Mouse (Mus musculus) midbrain, embryonic 15.5 days (tissue): ENCODE data around the gene Fam71f2. TPM values are rescaled to one million over a fixed set of nuclear protein-coding genes. Genes with fewer than 3 reads are reported as not detected.

ENCODE experiments used
- ATAC-seq: fragments of 200-750 bp; cut with Nextera tagmentation; replicated peaks from 2 replicates; pipeline ENCODE4 v1.8.0; 2017; ENCODE audit warnings: moderate TSS enrichment
- H3K27ac ChIP-seq: fragments of 300-500 bp; sonication (generic); 2 replicates; pipeline ENCODE4 v1.5.1; 2015; ENCODE audit warnings: mild to moderate bottlenecking, inconsistent platforms
- H3K27me3 ChIP-seq: fragments of 300-500 bp; sonication (generic); replicated peaks from 2 replicates; pipeline ENCODE4 v1.6.1; 2015; ENCODE audit warnings: inconsistent platforms
- H3K36me3 ChIP-seq: fragments of 300-500 bp; sonication (generic); replicated peaks from 2 replicates; pipeline ENCODE4 v1.6.1; 2015; ENCODE audit warnings: inconsistent platforms
- H3K4me1 ChIP-seq: fragments of 300-500 bp; sonication (generic); 2 replicates; pipeline ENCODE4 v1.6.1; 2015; ENCODE audit warnings: inconsistent platforms
- H3K4me2 ChIP-seq: fragments of 300-500 bp; sonication (generic); 2 replicates; pipeline ENCODE4 v1.6.1; 2015; ENCODE audit warnings: inconsistent platforms, mild to moderate bottlenecking, moderate library complexity
- H3K4me3 ChIP-seq: fragments of 300-500 bp; sonication (generic); 2 replicates; pipeline ENCODE4 v1.5.1; 2015; ENCODE audit warnings: mild to moderate bottlenecking, inconsistent platforms
- H3K9ac ChIP-seq: fragments of 300-500 bp; sonication (generic); 2 replicates; pipeline ENCODE4 v1.6.1; 2015; ENCODE audit warnings: mild to moderate bottlenecking, inconsistent platforms
- H3K9me3 ChIP-seq: fragments of 300-500 bp; sonication (generic); 2 replicates; pipeline ENCODE4 v1.6.1; 2016; ENCODE audit warnings: inconsistent platforms
- WGBS: fragments of 180-500 bp; shearing (Covaris S2); methylation state at CpG from one replicate; pipeline ENCODE4 v1.1.7; 2015; ENCODE audit warnings: mixed read lengths; 5-methylcytosine and 5-hydroxymethylcytosine counted together
- polyA plus RNA-seq: library from polyadenylated mRNA; unstranded; fragments of >200 nt; fragmentation: Nextera tagmentation; extraction: Ambion mirVana; gene quantifications from 2 replicates; pipeline ENCODE4 v1.2.1, GENCODE M21; 2015

Fam71f2 gene
- polyA plus RNA-seq, 1 experiment from 2014 or later: 0.40 TPM

DNA sequence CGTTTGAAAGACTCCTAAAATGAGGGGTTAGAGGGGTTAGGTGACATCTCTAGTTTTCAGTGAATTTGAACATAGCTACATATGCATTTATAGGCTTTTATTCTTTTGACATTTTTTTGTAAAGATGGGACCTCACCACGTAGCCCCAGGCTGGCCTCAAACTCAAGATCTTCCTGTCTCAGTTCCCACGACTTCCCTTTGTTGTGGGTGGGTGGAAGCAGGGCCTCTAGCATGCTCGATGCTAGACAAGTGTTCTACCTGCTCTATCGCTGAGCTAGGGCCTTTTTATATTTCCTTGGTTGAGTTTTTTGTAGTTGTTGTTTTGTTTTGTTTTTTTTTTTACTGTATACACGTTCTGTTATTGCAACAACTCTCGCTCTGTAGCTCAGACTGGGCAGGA is 7.5 kb downstream of the Fam71f2 start:
- 76% methylated on average over 7 of the region's 7 CpGs for WGBS

DNA sequence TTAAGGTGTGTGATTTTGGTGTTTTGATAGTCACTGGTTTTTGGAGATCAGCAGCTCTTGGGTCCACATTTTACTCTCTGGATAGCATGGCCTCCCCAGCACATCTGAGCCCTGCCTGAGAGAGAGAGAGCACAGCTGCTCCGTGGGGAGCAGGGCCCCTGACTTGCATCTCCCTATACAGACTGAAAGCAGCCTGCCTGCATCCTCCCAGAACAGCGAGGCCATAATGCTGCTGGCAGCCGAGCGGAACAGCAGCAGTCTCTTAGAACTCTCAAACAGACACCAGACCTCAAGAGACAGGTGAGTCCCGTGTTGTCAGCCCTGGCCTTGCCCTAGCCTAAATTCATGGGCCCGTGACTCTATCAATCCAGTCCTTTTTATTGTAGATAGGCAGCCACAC is 8.1 kb downstream of the Fam71f2 start:
- H3K4me3 ChIP-seq: no peak overlapping the region
- ATAC-seq: no peak
- H3K27ac ChIP-seq: no peak overlapping the region
- no peak overlapping the region for H3K4me2 ChIP-seq
- 19% methylated on average over 6 of the region's 6 CpGs for WGBS
- H3K9me3 ChIP-seq: no peaks in the 10 kb centered on the region
- 0 out of 2 replicates have a peak, but pooled peaks cover 3% of the 10 kb centered on the region for H3K4me1 ChIP-seq
- H3K9ac ChIP-seq: no peak overlapping the region
- H3K27me3 ChIP-seq: no peaks in the 10 kb centered on the region
- no peaks in the 10 kb centered on the region for H3K36me3 ChIP-seq

More for the DNA sequence above, 7.5 kb downstream of the Fam71f2 start:
- no peaks in the 10 kb centered on the region for H3K27me3 ChIP-seq
- no peaks in the 10 kb centered on the region for H3K9me3 ChIP-seq
- no peak overlapping the region for H3K4me3 ChIP-seq
- H3K9ac ChIP-seq: no peak overlapping the region
- no peak for ATAC-seq
- H3K4me2 ChIP-seq: no peak overlapping the region
- H3K4me1 ChIP-seq: 0 out of 2 replicates have a peak, but pooled peaks cover 3% of the 10 kb centered on the region
- H3K36me3 ChIP-seq: no peaks in the 10 kb centered on the region
- no peak overlapping the region for H3K27ac ChIP-seq

DNA sequence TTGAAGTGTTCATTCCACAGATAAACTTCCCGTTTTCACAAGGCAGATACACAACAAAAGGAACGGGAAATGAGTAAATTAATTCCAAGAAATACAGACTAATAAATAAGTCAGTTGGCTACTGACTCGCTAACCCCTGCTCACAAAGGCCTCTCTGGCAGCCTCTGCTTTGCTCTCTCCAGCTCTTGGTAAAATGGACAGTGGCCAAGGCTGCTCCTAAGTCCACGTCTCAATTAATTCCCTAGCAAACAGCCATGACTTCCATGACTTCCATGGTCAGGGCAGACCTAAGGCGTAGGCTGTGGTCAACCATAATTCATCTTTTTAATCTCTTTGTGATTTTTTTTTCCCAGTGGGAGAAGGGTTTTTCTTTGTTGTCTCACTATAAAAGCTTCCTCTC is 8.6 kb downstream of the Fam71f2 start:
- no peaks in the 10 kb centered on the region for H3K36me3 ChIP-seq
- no peak overlapping the region for H3K4me3 ChIP-seq
- H3K27ac ChIP-seq: no peak overlapping the region
- 0 out of 2 replicates have a peak, but pooled peaks cover 3% of the 10 kb centered on the region for H3K4me1 ChIP-seq
- H3K9ac ChIP-seq: no peak overlapping the region
- no peak overlapping the region for H3K4me2 ChIP-seq
- no peaks in the 10 kb centered on the region for H3K9me3 ChIP-seq
- 34% methylated on average over 5 of the region's 5 CpGs for WGBS
- no peaks in the 10 kb centered on the region for H3K27me3 ChIP-seq
- ATAC-seq: no peak

DNA sequence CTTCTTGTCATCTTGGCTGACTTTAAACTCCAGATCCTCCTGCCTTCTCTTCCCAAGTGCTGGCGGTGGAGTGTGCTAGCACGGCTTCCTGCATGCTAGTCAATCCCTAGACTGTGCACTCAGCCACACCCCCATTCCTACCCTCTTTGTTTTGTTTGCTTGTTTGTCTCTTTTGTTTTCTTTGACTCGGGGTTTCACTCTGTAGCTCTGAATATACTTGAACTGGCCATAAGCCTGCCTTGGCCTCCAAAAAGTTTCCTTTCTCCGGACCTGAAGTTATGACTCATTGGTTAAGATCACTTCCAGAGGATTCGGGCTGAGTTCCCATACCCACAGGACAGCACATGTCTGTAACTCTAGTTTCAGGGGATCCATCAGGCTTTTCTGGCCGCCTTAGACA is 9.3 kb downstream of the Fam71f2 start:
- Histone ChIP-seq H3K4me2 (no peak overlapping the region), H3K27ac (no peak overlapping the region), H3K27me3 (no peaks in the 10 kb centered on the region), H3K36me3 (no peaks in the 10 kb centered on the region), H3K9me3 (no peaks in the 10 kb centered on the region), H3K4me3 (no peak overlapping the region), H3K9ac (no peak overlapping the region), H3K4me1 (0 out of 2 replicates have a peak, but pooled peaks cover 3% of the 10 kb centered on the region)
- WGBS: 62% methylated on average over 6 of the region's 6 CpGs
- no peak for ATAC-seq

DNA sequence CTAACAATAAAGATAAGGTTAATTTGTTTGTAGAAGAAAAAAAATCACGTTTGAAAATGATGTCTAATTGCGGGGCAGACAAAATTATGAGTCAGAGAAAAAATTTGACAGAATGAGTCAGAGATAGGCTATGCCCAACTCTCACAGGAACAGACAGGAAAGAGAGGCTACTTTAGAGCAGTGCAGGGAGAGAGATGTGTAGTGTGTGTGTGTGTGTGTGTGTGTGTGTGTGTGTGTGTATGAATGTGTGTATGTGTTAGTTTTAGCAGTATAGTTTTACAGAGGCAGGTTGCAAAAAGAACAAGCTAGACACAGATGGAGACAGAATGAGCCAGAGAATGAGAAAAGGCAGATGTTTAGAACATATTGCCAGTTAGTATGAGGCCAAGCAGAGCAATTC is 19.7 kb downstream of the Fam71f2 start:
- WGBS: 79% methylated on average over 2 of the region's 2 CpGs

DNA sequence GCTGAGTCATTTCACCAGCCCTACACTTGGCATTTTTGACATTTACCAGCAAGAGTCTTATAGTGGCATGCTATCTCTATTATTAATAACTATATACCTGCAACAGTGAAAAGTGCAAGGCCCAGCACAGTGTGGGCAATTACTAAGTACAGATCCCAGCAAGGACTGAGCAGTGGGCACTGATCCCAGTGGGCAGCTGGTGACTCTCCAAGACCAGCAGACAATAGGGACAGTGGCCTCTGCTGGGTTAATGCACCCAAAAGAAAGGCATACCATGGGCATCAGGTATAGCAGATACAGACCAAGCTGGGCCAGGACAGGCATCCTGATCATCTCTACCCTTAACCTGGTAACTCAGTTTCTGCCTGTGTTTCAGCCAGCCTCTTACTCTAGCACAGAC is 23.9 kb downstream of the Fam71f2 start:
- no peaks in the 10 kb centered on the region for H3K9me3 ChIP-seq
- no peak overlapping the region for H3K4me2 ChIP-seq
- no peak overlapping the region for H3K4me3 ChIP-seq
- no peaks in the 10 kb centered on the region for H3K4me1 ChIP-seq
- H3K27ac ChIP-seq: no peak overlapping the region
- H3K36me3 ChIP-seq: no peaks in the 10 kb centered on the region
- ATAC-seq: no peak
- no peak overlapping the region for H3K9ac ChIP-seq
- no peaks in the 10 kb centered on the region for H3K27me3 ChIP-seq

More for the DNA sequence above, 19.7 kb downstream of the Fam71f2 start:
- Histone ChIP-seq H3K4me2 (no peak overlapping the region), H3K36me3 (no peaks in the 10 kb centered on the region), H3K9ac (no peak overlapping the region), H3K27ac (no peak overlapping the region), H3K27me3 (no peaks in the 10 kb centered on the region), H3K4me3 (no peak overlapping the region), H3K9me3 (no peaks in the 10 kb centered on the region), H3K4me1 (no peaks in the 10 kb centered on the region)
- no peak for ATAC-seq

DNA sequence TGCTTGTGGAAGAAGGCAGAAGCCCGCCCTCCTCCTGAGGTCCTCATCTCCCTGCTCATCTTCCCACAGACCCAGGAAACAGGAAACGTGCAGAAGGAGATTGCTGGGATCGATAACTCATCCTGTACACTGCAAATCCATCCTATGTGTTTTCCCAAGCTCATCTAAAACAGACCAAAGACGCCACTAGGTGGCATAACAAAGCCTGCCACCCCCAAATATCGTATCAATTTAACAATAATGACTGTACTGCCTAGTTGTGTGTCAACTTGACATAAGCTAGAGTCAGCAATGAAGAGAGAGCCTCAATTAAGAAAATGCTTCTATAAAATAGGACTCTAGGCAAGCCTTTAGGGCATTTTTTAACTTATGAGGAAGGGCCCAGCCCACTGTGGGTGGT is 24.3 kb downstream of the Fam71f2 start:
- no peak for ATAC-seq
- H3K36me3 ChIP-seq: no peaks in the 10 kb centered on the region
- WGBS: 51% methylated on average over 5 of the region's 5 CpGs
- H3K27me3 ChIP-seq: no peaks in the 10 kb centered on the region
- H3K9ac ChIP-seq: no peak overlapping the region
- H3K4me1 ChIP-seq: no peaks in the 10 kb centered on the region
- no peak overlapping the region for H3K4me3 ChIP-seq
- H3K27ac ChIP-seq: no peak overlapping the region
- H3K4me2 ChIP-seq: no peak overlapping the region
- no peaks in the 10 kb centered on the region for H3K9me3 ChIP-seq

DNA sequence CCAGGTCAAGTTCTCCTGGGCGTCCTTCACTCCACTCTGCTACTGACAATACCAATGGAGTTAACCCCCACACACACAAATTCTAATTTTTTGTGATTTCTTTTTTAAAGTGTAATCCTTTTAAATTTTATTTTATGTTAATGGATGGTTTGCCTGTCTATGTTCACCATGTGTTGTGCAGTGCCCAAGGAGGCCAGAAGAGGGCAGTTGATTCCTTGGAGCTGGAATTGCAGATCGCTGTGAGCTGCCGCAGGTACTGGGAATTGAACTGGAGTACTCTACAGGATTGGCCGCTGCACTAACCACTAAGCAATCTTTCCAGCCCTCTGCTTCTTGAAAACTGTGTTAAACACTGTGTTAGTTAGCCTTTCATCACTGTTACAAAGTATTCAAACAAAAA is 26.1 kb downstream of the Fam71f2 start:
- 90% methylated on average over 4 of the region's 4 CpGs for WGBS
- Histone ChIP-seq H3K4me1 (no peaks in the 10 kb centered on the region), H3K4me2 (no peak overlapping the region), H3K9ac (no peak overlapping the region), H3K4me3 (no peak overlapping the region), H3K27ac (no peak overlapping the region), H3K9me3 (no peaks in the 10 kb centered on the region), H3K27me3 (no peaks in the 10 kb centered on the region), H3K36me3 (no peaks in the 10 kb centered on the region)
- ATAC-seq: no peak

DNA sequence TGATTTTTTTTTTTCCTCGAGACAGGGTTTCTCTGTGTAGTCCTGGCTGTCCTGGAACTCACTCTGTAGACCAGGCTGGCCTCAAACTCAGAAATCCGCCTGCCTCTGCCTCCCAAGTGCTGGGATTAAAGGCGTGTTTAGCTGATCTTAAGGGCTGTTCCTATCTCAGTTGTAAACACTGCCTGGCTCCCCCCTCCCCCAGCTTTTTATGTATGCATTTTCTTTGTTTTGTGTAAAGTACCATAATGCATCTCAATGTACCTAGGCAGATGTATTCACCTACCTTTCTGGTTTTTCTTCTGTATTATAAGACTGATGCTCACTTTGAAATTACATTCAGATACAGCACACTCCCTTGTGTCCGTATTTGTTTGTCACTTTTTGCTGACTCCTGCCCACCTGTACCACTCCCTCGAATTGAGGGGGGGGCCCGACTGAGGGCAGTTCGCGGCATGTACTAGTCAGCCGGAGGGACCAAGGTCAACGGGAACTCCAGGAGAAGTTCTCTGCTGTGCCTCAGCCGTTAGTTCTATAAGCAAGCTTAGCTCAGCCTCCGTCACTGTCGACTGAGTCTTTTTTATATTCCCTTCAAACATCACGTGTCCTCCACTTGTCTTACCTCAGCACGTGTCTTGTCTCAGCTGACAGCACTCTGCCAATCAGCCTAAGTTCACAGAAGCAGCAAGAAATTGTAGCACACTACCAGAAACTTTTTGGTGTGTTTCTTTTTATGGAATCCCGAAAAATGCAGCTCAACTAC is 29.6 kb downstream of the Fam71f2 start:
- Histone ChIP-seq H3K36me3 (no peaks in the 10 kb centered on the region), H3K4me1 (no peaks in the 10 kb centered on the region), H3K4me3 (no peak overlapping the region), H3K27me3 (no peaks in the 10 kb centered on the region), H3K9ac (no peak overlapping the region), H3K9me3 (no peaks in the 10 kb centered on the region), H3K27ac (no peak overlapping the region), H3K4me2 (no peak overlapping the region)
- WGBS: 88% methylated on average over 16 of the region's 16 CpGs
- ATAC-seq: no peak

DNA sequence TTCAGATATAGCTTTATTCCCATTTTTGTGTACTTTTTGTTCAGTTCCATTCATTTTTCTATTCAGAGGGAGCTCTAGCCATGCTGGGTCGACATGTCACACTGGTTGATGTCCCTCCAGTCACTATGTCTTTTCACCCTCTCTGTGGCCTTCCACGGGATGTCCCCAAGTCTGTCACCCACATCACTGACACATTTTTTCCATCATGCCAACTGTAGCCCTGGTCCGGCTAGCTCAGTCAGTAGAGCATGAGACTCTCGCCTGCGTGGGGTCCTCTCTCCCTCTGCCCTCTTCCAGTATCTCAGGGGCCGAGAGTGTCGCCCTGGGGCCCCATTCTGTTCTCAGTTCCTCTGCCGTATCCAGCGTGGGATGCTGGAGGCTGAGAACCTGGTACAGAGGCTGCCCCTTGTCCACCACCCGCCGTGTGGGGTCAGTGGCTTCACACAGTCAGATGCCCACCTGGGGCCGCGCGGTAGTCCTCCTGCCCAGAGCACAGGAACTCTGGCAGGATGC is 34.4 kb downstream of the Fam71f2 start:
- 69% methylated on average over 14 of the region's 14 CpGs for WGBS
- Histone ChIP-seq H3K9ac (no peak overlapping the region), H3K9me3 (no peaks in the 10 kb centered on the region), H3K27ac (no peak overlapping the region), H3K4me3 (no peak overlapping the region), H3K27me3 (no peaks in the 10 kb centered on the region), H3K4me2 (no peak overlapping the region), H3K4me1 (no peaks in the 10 kb centered on the region), H3K36me3 (no peaks in the 10 kb centered on the region)
- no peak for ATAC-seq

DNA sequence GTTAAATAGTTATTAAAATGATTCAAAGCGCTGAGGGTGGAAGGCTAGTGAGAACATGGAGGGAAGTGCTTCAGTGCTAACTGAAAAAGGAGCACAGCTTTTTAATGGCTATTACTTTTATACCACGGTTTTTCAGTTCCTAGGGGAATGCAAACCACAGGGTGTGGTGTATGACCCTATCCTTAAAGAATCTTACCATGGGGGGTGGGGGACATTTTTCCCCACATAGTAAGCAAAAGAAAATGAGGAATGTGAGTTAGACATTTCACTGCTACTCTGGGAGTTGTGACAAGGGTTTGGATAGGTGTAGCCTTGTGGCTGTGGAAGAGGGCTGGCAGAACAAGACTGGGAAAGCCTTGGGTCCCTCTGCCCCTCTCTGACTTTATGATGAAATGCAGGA is 37.9 kb downstream of the Fam71f2 start:
- H3K4me1 ChIP-seq: no peaks in the 10 kb centered on the region
- no peak overlapping the region for H3K4me3 ChIP-seq
- no peaks in the 10 kb centered on the region for H3K9me3 ChIP-seq
- ATAC-seq: no peak
- H3K27me3 ChIP-seq: no peaks in the 10 kb centered on the region
- no peak overlapping the region for H3K4me2 ChIP-seq
- H3K27ac ChIP-seq: no peak overlapping the region
- no peak overlapping the region for H3K9ac ChIP-seq
- 74% methylated on average over 2 of the region's 2 CpGs for WGBS
- no peaks in the 10 kb centered on the region for H3K36me3 ChIP-seq

DNA sequence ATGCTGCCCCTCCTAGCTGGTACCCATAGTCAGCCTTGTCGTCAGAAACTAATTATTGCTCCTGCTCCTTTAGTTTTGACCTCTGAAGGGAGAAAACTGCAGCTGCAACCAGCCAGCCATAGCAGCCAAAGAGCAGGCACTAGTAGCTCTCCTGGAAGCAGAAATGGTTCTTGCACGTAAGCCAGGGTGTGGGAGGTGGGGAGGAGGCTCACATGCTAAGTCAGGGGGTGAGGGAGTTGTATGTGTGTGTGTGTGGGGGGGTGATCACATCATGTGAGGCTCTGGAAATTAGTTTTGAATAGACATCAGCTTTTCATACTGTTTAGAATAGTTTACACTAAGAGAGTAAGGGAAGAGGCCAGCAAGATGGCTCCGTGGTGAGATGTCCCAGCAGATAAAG is 38.5 kb downstream of the Fam71f2 start:
- no peaks in the 10 kb centered on the region for H3K36me3 ChIP-seq
- H3K4me1 ChIP-seq: no peaks in the 10 kb centered on the region
- no peak for ATAC-seq
- no peaks in the 10 kb centered on the region for H3K9me3 ChIP-seq
- no peaks in the 10 kb centered on the region for H3K27me3 ChIP-seq
- H3K4me2 ChIP-seq: no peak overlapping the region
- WGBS: 62% methylated on average over 3 of the region's 3 CpGs
- no peak overlapping the region for H3K9ac ChIP-seq
- no peak overlapping the region for H3K27ac ChIP-seq
- no peak overlapping the region for H3K4me3 ChIP-seq

DNA sequence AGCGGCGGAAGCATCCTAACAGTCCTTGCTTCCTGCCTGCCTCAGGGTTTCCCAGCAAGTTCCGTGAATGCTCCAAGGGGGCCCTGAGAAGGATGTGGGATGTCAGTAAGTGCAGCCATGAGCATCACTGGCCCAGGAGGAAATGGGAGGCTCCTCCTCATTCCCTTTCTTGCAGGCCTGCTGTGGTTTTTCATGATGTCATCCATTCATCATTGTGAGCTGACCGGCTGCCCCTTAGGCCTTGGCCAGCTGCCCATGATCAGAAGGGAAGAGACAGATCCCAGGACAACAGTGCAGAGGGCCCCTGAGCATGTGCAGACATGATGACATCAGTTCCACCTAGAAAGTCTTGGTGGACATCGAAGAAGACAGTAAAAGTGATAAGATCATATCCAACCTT is 39.5 kb downstream of the Fam71f2 start, which contains the start of gene Fam71f1:
TSS of gene Fam71f1 (plus strand) at position 262 of the 400 bp plus-strand sequence.
- no peak within 1 kb of the TSS for H3K9ac ChIP-seq
- ATAC-seq: no peak
- H3K9me3 ChIP-seq: no peaks in the 10 kb centered on the region
- 73% methylated on average over 5 of the region's 5 CpGs for WGBS
- H3K27me3 ChIP-seq: no peaks in the 10 kb centered on the region
- no peak within 1 kb of the TSS for H3K27ac ChIP-seq
- H3K4me3 ChIP-seq: no peak within 1 kb of the TSS
- H3K4me1 ChIP-seq: no peaks in the 10 kb centered on the region
- no peaks in the 10 kb centered on the region for H3K36me3 ChIP-seq
- no peak within 1 kb of the TSS for H3K4me2 ChIP-seq
